Mouse (Mus musculus) myocyte (in vitro differentiated cells): ENCODE measurements around the gene Sync. TPM values are rescaled to one million over a fixed set of nuclear protein-coding genes. Genes with fewer than 3 reads are reported as not detected.

ENCODE experiments used
- H3K27me3 ChIP-seq: one replicate; pipeline ENCODE4 v1.6.1; 2011; ENCODE audit not compliant: control insufficient read depth, insufficient read depth, insufficient read length
- H3K36me3 ChIP-seq: one replicate; pipeline ENCODE4 v1.6.1; 2011; ENCODE audit not compliant: control insufficient read depth, insufficient read depth
- H3K4me2 ChIP-seq: one replicate; pipeline ENCODE4 v1.6.1; 2011; ENCODE audit warnings: low read depth, control low read depth
- H3K4me3 ChIP-seq: one replicate; pipeline ENCODE4 v1.5.1; 2011; ENCODE audit warnings: mild to moderate bottlenecking, control low read depth, moderate library complexity
- H3K79me2 ChIP-seq: one replicate; pipeline ENCODE4 v1.6.1; 2011; ENCODE audit not compliant: control insufficient read depth, insufficient read depth
- H3ac ChIP-seq: one replicate; pipeline ENCODE4 v1.6.1; 2011; ENCODE audit not compliant: control insufficient read depth, insufficient read length
- CEBPB ChIP-seq: IDR thresholded peaks from 2 replicates; pipeline ENCODE4 v1.6.1; 2011; ENCODE audit warnings: mild to moderate bottlenecking, moderate library complexity; ENCODE audit not compliant: poor library complexity, insufficient read depth, severe bottlenecking
- E2F4 ChIP-seq: IDR thresholded peaks from one replicate; pipeline ENCODE4 v1.6.1; 2011; ENCODE audit warnings: mild to moderate bottlenecking, control low read depth, moderate library complexity; ENCODE audit not compliant: insufficient read depth
- MAX ChIP-seq: IDR thresholded peaks from one replicate; pipeline ENCODE4 v1.6.1; 2011; ENCODE audit warnings: low read depth, mild to moderate bottlenecking, control low read depth
- MYOD1 ChIP-seq, 3 experiments: IDR thresholded peaks; one replicate each; pipeline ENCODE4 v1.6.1; 2011; ENCODE audit warnings: control low read depth in 2 of 3, low read depth in 2 of 3, mild to moderate bottlenecking in 2 of 3, moderate library complexity in 1 of 3; ENCODE audit not compliant: insufficient read length in 2 of 3, control insufficient read depth in 1 of 3
- MYOG ChIP-seq, 3 experiments: IDR thresholded peaks; one replicate each; pipeline ENCODE4 v1.6.1; 2011; ENCODE audit warnings: control low read depth in 2 of 3, low read depth in 2 of 3, mild to moderate bottlenecking in 2 of 3; ENCODE audit not compliant: insufficient read length in 2 of 3, control insufficient read depth in 1 of 3, insufficient read depth in 1 of 3
- POLR2A ChIP-seq: IDR thresholded peaks from one replicate; pipeline ENCODE4 v1.6.1; 2011; ENCODE audit warnings: low read depth, mild to moderate bottlenecking, control low read depth, moderate library complexity; ENCODE audit not compliant: insufficient read length
- POLR2AphosphoS2 ChIP-seq: IDR thresholded peaks from one replicate; pipeline ENCODE4 v1.6.1; 2011; ENCODE audit warnings: low read depth, control low read depth; ENCODE audit not compliant: insufficient read length
- REST ChIP-seq: IDR thresholded peaks from one replicate; pipeline ENCODE4 v1.6.1; 2011; ENCODE audit warnings: mild to moderate bottlenecking, control low read depth, moderate library complexity; ENCODE audit not compliant: insufficient read depth, insufficient read length
- SRF ChIP-seq: IDR thresholded peaks from one replicate; pipeline ENCODE4 v1.6.1; 2011; ENCODE audit warnings: low read depth; ENCODE audit not compliant: control insufficient read depth, insufficient read length
- TCF12 ChIP-seq: IDR thresholded peaks from one replicate; pipeline ENCODE4 v1.6.1; 2011; ENCODE audit warnings: mild to moderate bottlenecking, control low read depth; ENCODE audit not compliant: poor library complexity, insufficient read depth, severe bottlenecking
- TCF3 ChIP-seq: IDR thresholded peaks from one replicate; pipeline ENCODE4 v1.6.1; 2011; ENCODE audit warnings: low read depth, control low read depth; ENCODE audit not compliant: insufficient read length
- USF1 ChIP-seq: IDR thresholded peaks from one replicate; pipeline ENCODE4 v1.6.1; 2011; ENCODE audit warnings: low read depth, mild to moderate bottlenecking, control low read depth, moderate library complexity
- polyA plus RNA-seq: library from polyadenylated mRNA; unstranded; fragments of >200 nt; fragmentation: generic; extraction: Trizol; gene quantifications from one replicate; pipeline ENCODE4 v1.2.1, GENCODE M21; 2012; ENCODE audit warnings: missing spikeins

The Sync gene
- polyA plus RNA-seq, 1 experiment, result 51.1 TPM

DNA sequence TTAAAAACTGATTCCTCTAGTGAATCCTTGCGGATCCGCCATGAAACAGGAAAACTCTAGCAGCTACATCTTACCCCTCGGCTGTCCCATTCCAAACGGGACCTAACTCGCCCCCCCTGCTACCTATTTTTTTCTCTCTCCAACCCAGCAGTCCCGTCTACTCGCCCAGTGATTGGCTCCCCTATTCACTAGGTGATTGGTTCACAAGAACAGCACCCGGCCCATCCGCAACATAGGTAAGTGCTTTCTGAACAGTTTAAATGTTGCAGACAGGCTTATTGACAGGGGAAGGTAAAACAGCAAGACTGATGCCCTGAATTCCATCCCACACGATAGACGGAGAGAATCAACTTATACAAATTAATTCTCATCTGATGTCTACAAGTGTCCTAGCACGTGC lies 65.8 kb downstream of the Sync start:
- H3K4me2 ChIP-seq, result no peak overlapping the region
- H3K4me3 ChIP-seq, result no peak overlapping the region
- H3K36me3 ChIP-seq, result peaks cover 12% of the 10 kb centered on the region
- no peaks in the 10 kb centered on the region for H3K79me2 ChIP-seq
- no peaks in the 10 kb centered on the region for H3K27me3 ChIP-seq
- no peak overlapping the region for H3ac ChIP-seq
- TF ChIP-seq SRF (no peak), TCF12 (no peak), MAX (no peak), E2F4 (no peak), CEBPB (no peak), MYOG (IDR thresholded peaks at IDR 0.05; ENCODE audit: control insufficient read depth in 1 of 3, insufficient read depth in 1 of 3, insufficient read length in 2 of 3, low read depth in 2 of 3) (no peak), USF1 (no peak), REST (no peak), POLR2A (no peak), POLR2AphosphoS2 (no peak), TCF3 (no peak), MYOD1 (IDR thresholded peaks at IDR 0.05; ENCODE audit: control insufficient read depth in 1 of 3, insufficient read length in 2 of 3, low read depth in 2 of 3) (no peak)

DNA sequence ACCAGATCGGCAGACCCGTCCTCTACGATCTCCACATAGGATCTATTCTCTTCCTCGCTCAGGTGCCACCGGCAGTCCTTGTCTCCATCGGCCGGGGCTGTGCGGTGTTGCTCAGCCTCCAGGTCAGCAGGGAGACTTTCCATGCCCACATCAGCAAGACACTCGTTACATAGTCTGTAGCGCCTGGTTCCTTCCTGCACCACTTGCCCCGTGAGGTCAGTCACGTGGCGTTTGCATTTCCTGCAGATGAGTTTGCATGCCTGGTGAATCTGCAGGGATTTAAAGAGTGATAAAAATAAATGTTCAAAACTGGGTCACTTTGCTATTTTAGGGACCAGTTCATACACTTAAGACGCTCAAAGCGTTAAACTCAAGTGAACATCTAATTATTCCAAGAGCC lies 66.8 kb downstream of the Sync start:
- no peak overlapping the region for H3ac ChIP-seq
- no peaks in the 10 kb centered on the region for H3K27me3 ChIP-seq
- H3K4me3 ChIP-seq, result no peak overlapping the region
- TF ChIP-seq SRF, result no peak
- no peak for TF ChIP-seq E2F4
- TF ChIP-seq POLR2AphosphoS2, result no peak
- TF ChIP-seq POLR2A, result no peak
- no peak for TF ChIP-seq TCF3
- TF ChIP-seq MAX, result no peak
- TF ChIP-seq TCF12, result no peak
- no peak for TF ChIP-seq REST
- no peak for TF ChIP-seq MYOD1 (IDR thresholded peaks at IDR 0.05; ENCODE audit: control insufficient read depth in 1 of 3, insufficient read length in 2 of 3, low read depth in 2 of 3)
- no peak for TF ChIP-seq CEBPB
- no peak for TF ChIP-seq USF1
- TF ChIP-seq MYOG (IDR thresholded peaks at IDR 0.05; ENCODE audit: control insufficient read depth in 1 of 3, insufficient read depth in 1 of 3, insufficient read length in 2 of 3, low read depth in 2 of 3), result no peak
- no peak overlapping the region for H3K4me2 ChIP-seq
- H3K36me3 ChIP-seq, result peaks cover 12% of the 10 kb centered on the region
- no peaks in the 10 kb centered on the region for H3K79me2 ChIP-seq

DNA sequence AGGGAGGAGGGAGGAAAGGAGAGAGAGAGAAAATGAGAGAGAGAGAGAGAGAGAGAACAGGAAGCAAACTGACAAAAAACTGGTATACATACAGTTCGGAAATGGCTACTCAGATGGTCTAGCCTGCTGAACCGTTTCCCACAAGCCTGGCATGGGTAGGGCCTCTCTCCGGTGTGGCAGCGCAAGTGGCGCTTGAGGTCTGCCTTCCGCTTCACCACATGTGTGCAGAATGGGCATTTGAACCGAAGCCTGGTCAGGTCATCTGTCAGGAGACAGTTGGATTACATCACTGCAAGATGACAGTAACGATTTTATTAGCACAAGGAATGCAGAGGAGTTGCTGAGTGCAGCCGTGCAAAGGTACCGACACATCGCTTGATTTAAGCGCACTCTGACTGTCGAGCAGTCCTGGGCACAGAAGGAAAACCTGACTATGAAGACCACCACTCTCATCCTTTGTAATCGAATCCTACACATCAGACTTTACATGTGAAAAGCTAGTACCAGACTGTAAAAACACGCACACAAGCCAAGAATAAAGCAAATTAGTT lies 70.3 kb downstream of the Sync start:
- H3K36me3 ChIP-seq, result peaks cover 4% of the 10 kb centered on the region
- H3K79me2 ChIP-seq, result no peaks in the 10 kb centered on the region
- no peak overlapping the region for H3K4me2 ChIP-seq
- H3K27me3 ChIP-seq, result no peaks in the 10 kb centered on the region
- TF ChIP-seq MYOG (IDR thresholded peaks at IDR 0.05; ENCODE audit: control insufficient read depth in 1 of 3, insufficient read depth in 1 of 3, insufficient read length in 2 of 3, low read depth in 2 of 3) (no peak), POLR2AphosphoS2 (no peak), TCF3 (no peak), MYOD1 (IDR thresholded peaks at IDR 0.05; ENCODE audit: control insufficient read depth in 1 of 3, insufficient read length in 2 of 3, low read depth in 2 of 3) (no peak), POLR2A (no peak), REST (no peak), USF1 (no peak), TCF12 (no peak), MAX (no peak), E2F4 (no peak), CEBPB (no peak), SRF (no peak)
- no peak overlapping the region for H3K4me3 ChIP-seq
- H3ac ChIP-seq, result no peak overlapping the region

Other genes with a start within 250 kb of the Sync start
- 49.3 TPM for gene Rnf19b, start 229.3 kb upstream of the Sync start, polyA plus RNA-seq
- gene Tmem54, start 182.1 kb upstream of the Sync start, polyA plus RNA-seq, result 0.41 TPM
- gene Hpca, start 165.6 kb upstream of the Sync start, polyA plus RNA-seq, result 0.12 TPM
- gene Fndc5, start 150.6 kb upstream of the Sync start, polyA plus RNA-seq, result 41.3 TPM
- gene S100pbp, start 97.9 kb upstream of the Sync start, polyA plus RNA-seq, result 7.8 TPM
- gene Yars, start 97.9 kb upstream of the Sync start, polyA plus RNA-seq, result 183 TPM
- gene C77080, start 26.2 kb upstream of the Sync start, polyA plus RNA-seq, result 25.4 TPM
- gene Rbbp4, start 47.8 kb downstream of the Sync start, polyA plus RNA-seq, result 137 TPM
- gene Zbtb8os, start 48.1 kb downstream of the Sync start, polyA plus RNA-seq, result 34.5 TPM
- 5.8 TPM for gene Zbtb8a, start 90.5 kb downstream of the Sync start, polyA plus RNA-seq
- gene Zbtb8b, start 153.2 kb downstream of the Sync start, polyA plus RNA-seq, result 0.04 TPM
- gene Bsdc1, start 174.0 kb downstream of the Sync start, polyA plus RNA-seq, result 22.9 TPM
- gene Tssk3, start 203.4 kb downstream of the Sync start, polyA plus RNA-seq, result not detected
- gene Fam229a, start 203.6 kb downstream of the Sync start, polyA plus RNA-seq, result 0.10 TPM
- gene Marcksl1, start 226.0 kb downstream of the Sync start, polyA plus RNA-seq, result 41.6 TPM